In the genomic region with DNA sequence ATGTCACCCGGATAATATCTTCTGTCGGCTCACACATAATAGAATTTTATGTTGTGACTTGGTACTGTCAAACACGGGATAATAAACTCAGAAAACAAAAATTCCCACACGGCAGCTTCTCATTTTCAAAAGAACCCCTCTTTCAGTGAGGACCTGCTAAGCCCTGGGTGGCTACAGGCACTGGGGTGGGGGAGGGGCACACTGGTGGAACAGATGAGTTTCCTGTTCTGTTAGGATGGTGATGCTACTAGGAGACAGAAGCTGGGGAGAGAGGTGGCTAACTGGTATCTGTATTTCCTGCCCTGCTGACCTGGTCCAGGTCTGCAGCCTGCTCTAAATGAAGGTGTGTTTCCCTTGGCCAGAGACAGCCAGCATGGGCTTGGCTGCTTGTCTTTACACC, we compare ENCODE assay signal across 24 mouse cellular contexts. TPM values are rescaled to one million over a fixed set of nuclear protein-coding genes. Genes with fewer than 3 reads are reported as not detected.
A peak's percentile ranks its signal among the peaks of the same experiment; 100 is the strongest.
DNase-seq lines count a peak whose midpoint lies in the region; ATAC-seq and TF ChIP-seq lines count a peak whose summit lies in the region.
"Had no signal": no experiment of that assay in that cellular context is flagged by ENCODE, and none has a peak within 500 bp of the region (broad histone marks: within the 10 kb centered on the region; RNA-seq: fewer than 3 reads in every experiment).

No protein-coding gene starts in this region.

- H3K9me3 ChIP-seq in hindbrain, embryonic 15.5 days = no peaks in the 10 kb centered on the region
- H3K9me3 ChIP-seq in hindbrain, embryonic 13.5 days = no peaks in the 10 kb centered on the region
- H3K9me3 ChIP-seq: embryonic facial prominence, embryonic 12.5 days; embryonic facial prominence, embryonic 15.5 days; G1E; hindbrain, embryonic 12.5 days had no signal

- no peak overlapping the region for H3K9ac ChIP-seq in hindbrain, embryonic 15.5 days
- no peak overlapping the region for H3K9ac ChIP-seq in hindbrain, embryonic 13.5 days
- H3K9ac ChIP-seq: embryonic facial prominence, embryonic 12.5 days; embryonic facial prominence, embryonic 15.5 days; forebrain, postnatal 0 days; hindbrain, embryonic 12.5 days had no signal

- no peaks in the 10 kb centered on the region for H3K4me1 ChIP-seq in hindbrain, embryonic 15.5 days (replicated peaks)
- no peaks in the 10 kb centered on the region; the same call in 1 of the 2 replicates for H3K4me1 ChIP-seq in hindbrain, embryonic 13.5 days (replicated peaks)
- peaks cover 5% of the 10 kb centered on the region for H3K4me1 ChIP-seq in thymus, adult 2 months (replicated peaks; ENCODE audit: control insufficient read depth, insufficient read depth, low read length)
- H3K4me1 ChIP-seq: embryonic facial prominence, embryonic 12.5 days; embryonic facial prominence, embryonic 15.5 days; hindbrain, embryonic 12.5 days had no signal

- no peak overlapping the region for H3K4me2 ChIP-seq in hindbrain, embryonic 15.5 days
- H3K4me2 ChIP-seq in hindbrain, embryonic 13.5 days = no peak overlapping the region
- H3K4me2 ChIP-seq: embryonic facial prominence, embryonic 12.5 days; embryonic facial prominence, embryonic 15.5 days; heart, embryonic 11.5 days; hindbrain, embryonic 12.5 days had no signal

- no peak for TF ChIP-seq POLR2A in thymus, adult 2 months (IDR thresholded peaks at IDR 0.05; ENCODE audit: control insufficient read depth, extremely low read depth, insufficient read depth, low read length, poor library complexity)

- no peak overlapping the region for H3K4me3 ChIP-seq in hindbrain, embryonic 15.5 days
- no peak overlapping the region for H3K4me3 ChIP-seq in hindbrain, embryonic 13.5 days
- H3K4me3 ChIP-seq in thymus, adult 2 months (ENCODE audit: control insufficient read depth, insufficient read depth, low read length) = no peak overlapping the region
- H3K4me3 ChIP-seq: embryonic facial prominence, embryonic 12.5 days; embryonic facial prominence, embryonic 15.5 days; gastrocnemius, adult 2 months; hindbrain, embryonic 12.5 days had no signal

- no peak overlapping the region for H3K27ac ChIP-seq in hindbrain, embryonic 15.5 days (replicated peaks)
- no peak overlapping the region for H3K27ac ChIP-seq in hindbrain, embryonic 13.5 days
- H3K27ac ChIP-seq in thymus, adult 2 months (ENCODE audit: control insufficient read depth, insufficient read depth, low read length) = no peak overlapping the region
- H3K27ac ChIP-seq: embryonic facial prominence, embryonic 12.5 days; embryonic facial prominence, embryonic 15.5 days; gastrocnemius, adult 2 months; hindbrain, embryonic 12.5 days had no signal

- DNase-seq in thymus, adult 2 months = peak; percentile 56
- no peak for DNase-seq in thymus, adult 18-20 months
- peak; percentile 81 for DNase-seq in thymus, postnatal 14 days
- DNase-seq in thymus, postnatal 4 days = peak; percentile 89
- DNase-seq in left cerebral cortex, adult 11 months (ENCODE audit: low spot score) = no peak
- DNase-seq: adrenal gland, adult 2 months; adrenal gland, postnatal 25 days; cerebellum, adult 11-12 months; cerebellum, adult 8-10 months; cerebellum, postnatal 36 days; forebrain, postnatal 0 days; gastrocnemius, adult 2 months; gastrocnemius, postnatal 14 days had no signal

- 74% methylated on average over 4 of the region's 4 CpGs for WGBS in hindbrain, embryonic 15.5 days
- WGBS in hindbrain, embryonic 13.5 days = 78% methylated on average over 4 of the region's 4 CpGs
- 80% methylated on average over 4 of the region's 4 CpGs for WGBS in thymus, adult 2 months

- H3K27me3 ChIP-seq in hindbrain, embryonic 15.5 days = no peaks in the 10 kb centered on the region
- no peaks in the 10 kb centered on the region for H3K27me3 ChIP-seq in hindbrain, embryonic 13.5 days
- H3K27me3 ChIP-seq in thymus, adult 2 months (ENCODE audit: control insufficient read depth, insufficient read depth, low read length) = no peaks in the 10 kb centered on the region
- H3K27me3 ChIP-seq: CH12.LX; embryonic facial prominence, embryonic 12.5 days; embryonic facial prominence, embryonic 15.5 days; hindbrain, embryonic 12.5 days had no signal

- 0 out of 2 replicates have a peak, but pooled peaks have one; percentile 45 for ATAC-seq in hindbrain, embryonic 15.5 days (ENCODE audit: low FRiP score, low read depth)
- no peak for ATAC-seq in hindbrain, embryonic 13.5 days (ENCODE audit: low FRiP score)
- no peak for ATAC-seq in megakaryocyte progenitor cell, adult 5-6 weeks (replicated peaks; ENCODE audit: poor library complexity)
- ATAC-seq: forebrain, embryonic 14.5 days; forebrain, postnatal 0 days had no signal

- no peaks in the 10 kb centered on the region for H3K36me3 ChIP-seq in hindbrain, embryonic 15.5 days
- H3K36me3 ChIP-seq in hindbrain, embryonic 13.5 days = no peaks in the 10 kb centered on the region
- H3K36me3 ChIP-seq in thymus, adult 2 months (ENCODE audit: control insufficient read depth, insufficient read depth, low read length) = no peaks in the 10 kb centered on the region
- H3K36me3 ChIP-seq: embryonic facial prominence, embryonic 12.5 days; embryonic facial prominence, embryonic 15.5 days; G1E; hindbrain, embryonic 12.5 days had no signal

- no peak for TF ChIP-seq CTCF in thymus, adult 2 months (IDR thresholded peaks at IDR 0.05; ENCODE audit: borderline replicate concordance, control insufficient read depth, extremely low read depth, insufficient read depth, low read length, poor library complexity)

RNA-seq across cellular contexts. Expression of gene Irf4, which starts 52.9 kb away (rescaled TPM):
- polyA plus RNA-seq in hindbrain, embryonic 15.5 days (2015; fragmentation: Nextera tagmentation; extraction: Ambion mirVana) = 0.03 and 0.04 TPM in 2 replicates
- polyA plus RNA-seq in hindbrain, embryonic 13.5 days (2015; fragmentation: Nextera tagmentation; extraction: Ambion mirVana) = 0.12 and 0.21 TPM in 2 replicates
- 6.6 and 7.4 TPM in 2 replicates for polyA plus RNA-seq in thymus, adult 2 months (2012; rRNA removed)
- 0.05 and 0.47 TPM in 2 replicates for total RNA-seq in megakaryocyte progenitor cell, adult 5-6 weeks (2015)
- 0.07 and 0.29 TPM in 2 replicates for total RNA-seq in megakaryocyte progenitor cell, adult 5-6 weeks (2017)
- polyA plus RNA-seq: C2C12, G1E had no signal

Comparison
In these comparisons a context has a peak if more than half of its experiments do, and no peak if none do; other contexts are left out.
1. DNase-seq: peak in thymus, adult 2 months (single experiment), thymus, postnatal 14 days (single experiment) and thymus, postnatal 4 days (single experiment); none in thymus, adult 18-20 months (0 of 2) and left cerebral cortex, adult 11 months (single experiment).